Mouse (Mus musculus) layer of hippocampus, adult 9-11 months (tissue): ENCODE results near the gene Adamts4.
"Not testable (repeated sequence)": the region's sequence is repeated elsewhere in the genome, so short reads cannot be mapped to it uniquely, and the experiment has no call there.

Experiments used
- DNase-seq: peaks from one replicate; pipeline ENCODE4 v3.0.0; 2022

The Adamts4 gene

DNA sequence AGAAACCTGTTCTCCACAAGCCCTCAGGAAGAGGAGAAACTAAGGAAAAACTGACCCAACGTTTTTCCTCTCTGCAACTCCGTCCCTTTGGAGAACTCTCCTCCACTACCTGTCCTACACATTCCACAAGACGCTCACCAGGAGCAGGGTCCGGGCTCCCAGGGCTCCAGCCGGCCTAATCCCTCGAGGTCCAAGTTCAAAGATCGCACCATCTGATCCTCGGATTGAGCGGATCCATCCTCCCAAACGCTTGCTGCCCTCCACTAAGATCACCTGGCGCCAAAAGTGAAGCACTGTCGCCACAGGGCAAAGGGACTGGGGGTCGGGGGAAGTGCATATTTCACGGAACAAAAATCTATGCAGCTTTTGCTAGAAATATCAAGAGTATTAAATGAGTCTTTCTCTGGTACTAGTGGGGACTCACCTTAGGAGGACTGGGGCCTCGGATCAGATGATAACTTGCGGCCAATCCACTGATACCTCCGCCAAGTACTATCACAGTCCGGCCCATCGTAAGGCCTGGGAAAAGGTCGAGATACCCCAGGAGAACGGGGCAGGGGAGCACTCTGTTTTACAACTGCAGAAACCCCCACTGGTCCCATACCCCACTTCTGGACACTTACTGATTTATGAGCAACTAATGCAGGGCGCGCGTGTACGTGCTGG is 30.2 kb downstream of the Adamts4 start:
- DNase-seq: peak; percentile 5

- DNase-seq: peak; percentile 98
Measured at GRCm38 (mm10) chr1:171280916-171281527, 30.8 kb downstream of the Adamts4 start, which contains the start of gene Ppox. Gene Ppox (minus strand): TSS chr1:171281186.

DNA sequence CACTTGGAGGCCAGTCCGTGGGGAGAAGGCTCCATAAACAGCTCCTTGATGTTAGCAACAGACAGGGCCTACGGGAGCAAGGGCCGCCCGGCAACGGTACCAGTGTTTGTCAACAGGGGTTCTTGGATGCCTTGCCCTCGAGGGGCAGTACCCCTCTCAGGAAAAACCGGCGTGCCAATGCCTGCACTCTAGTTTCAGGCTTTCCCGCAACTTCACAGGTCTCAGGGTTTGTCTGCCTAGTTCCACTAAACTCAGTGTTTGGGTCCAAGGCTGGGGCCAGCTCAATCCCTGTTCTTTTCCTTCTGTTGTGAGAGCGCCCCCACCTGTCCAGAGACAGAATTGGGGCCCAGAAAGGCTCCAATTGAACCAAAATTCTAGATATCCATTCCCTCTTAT is 31.3 kb downstream of the Adamts4 start:
- DNase-seq: peak; percentile 66

GRCm38 (mm10) chr1:171282086-171282805 is 32.0 kb downstream of the Adamts4 start:
- peak; percentile 25 for DNase-seq

DNA sequence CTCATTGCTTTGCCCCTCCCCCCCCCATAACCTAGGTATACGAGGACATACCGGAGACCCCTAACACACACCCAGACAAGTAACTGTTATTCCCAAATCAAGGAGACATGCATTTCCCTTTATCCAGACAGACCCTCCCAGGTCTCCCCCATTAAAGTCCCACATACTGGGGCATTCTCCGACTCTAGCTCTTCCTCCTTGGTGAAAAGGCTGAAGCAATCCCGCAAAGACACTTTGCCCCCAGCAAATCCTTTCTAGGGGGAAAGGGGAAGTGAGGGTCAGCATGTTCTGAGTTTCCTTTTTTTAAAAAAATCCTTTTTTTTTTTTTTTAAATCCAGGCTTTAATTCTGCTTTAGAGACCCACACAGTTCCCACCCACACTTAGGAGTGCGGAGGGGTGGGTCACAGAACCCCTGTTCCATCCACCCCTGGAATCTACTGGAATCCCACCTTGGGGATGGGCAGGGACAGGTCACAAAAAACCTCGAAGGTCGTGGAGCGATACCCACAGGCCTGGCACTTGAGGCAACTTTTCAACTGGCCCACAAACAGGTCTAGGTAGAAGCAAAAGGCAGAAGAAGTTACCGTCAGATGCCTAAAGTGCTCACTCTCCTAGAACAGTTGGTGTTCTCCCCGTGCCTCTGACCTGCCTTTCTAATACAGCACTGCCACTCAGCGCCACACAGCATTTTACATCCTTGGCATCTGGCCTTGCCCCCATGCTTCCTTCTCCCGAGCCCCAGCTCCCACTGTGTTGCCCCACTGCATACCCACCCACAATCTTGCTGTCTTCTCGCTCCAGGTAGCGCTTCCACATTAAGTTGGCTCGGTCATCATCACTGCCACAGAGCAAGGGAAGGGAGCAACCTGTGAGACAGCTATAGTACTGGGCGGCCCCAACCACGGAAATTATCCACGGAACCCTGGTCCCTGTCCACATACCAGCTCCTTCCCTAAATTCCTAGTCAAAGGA is 33.3 kb downstream of the Adamts4 start:
- no peak for DNase-seq

GRCm38 (mm10) chr1:171284491-171284890 is 34.3 kb downstream of the Adamts4 start:
- no peak for DNase-seq

DNA sequence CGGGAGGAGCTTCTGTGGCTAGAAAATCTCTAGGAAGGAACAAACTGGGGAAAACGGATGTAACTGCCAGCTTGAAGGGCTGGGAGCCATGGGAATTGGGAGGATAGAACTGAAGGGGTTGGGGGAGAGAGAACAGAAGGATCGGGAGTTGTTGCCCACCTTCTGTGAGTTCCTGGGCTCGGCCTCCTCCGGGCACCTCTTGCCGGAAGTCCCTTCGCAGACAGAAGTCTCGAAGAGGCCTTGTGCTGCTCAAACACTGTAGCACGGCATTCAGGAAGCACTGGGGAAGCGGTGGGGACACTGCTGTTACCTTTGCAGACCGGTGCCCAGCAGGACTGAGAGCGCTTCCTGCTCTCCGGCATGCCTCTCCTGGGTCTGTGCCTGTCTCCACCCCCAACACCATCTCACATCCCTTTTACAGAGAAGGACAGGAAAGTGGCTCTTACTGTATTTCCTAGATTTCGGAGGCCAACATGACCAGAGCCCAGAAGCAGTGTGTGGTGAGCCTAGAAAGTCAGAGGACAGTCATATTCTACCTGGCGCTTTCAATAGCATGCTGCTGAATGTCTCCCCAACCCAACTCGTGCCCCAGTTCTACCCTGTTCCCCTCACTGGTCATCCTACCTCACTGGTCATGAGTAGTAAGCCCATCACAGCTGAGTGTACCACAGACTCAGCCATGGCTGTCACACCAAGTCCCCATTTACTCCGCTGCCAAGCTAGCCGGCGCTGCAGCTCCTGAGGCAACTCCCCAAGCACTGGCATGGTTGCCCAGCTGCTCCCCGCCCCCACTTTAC is 35.1 kb downstream of the Adamts4 start:
- DNase-seq: no peak

DNA sequence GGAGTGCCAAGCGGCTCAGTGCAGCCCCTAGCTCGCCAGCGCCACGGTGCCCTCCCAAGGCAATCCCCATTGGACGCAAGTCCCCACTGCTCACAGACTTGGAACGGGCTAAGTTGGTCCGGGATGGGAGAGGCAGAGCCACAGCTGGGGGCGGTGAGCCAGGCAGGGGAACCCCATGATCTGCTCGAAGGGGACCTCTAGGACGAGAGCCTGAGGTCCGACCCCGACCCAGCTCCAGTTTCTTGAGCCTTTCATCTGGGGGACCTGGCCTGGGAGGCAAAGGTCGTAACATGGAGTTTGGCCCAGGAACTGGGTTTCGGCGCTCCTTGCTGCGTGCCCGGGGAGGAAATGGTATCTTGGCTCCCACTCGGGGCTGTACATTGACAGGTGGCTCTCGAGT is 36.3 kb downstream of the Adamts4 start:
- no peak for DNase-seq

DNA sequence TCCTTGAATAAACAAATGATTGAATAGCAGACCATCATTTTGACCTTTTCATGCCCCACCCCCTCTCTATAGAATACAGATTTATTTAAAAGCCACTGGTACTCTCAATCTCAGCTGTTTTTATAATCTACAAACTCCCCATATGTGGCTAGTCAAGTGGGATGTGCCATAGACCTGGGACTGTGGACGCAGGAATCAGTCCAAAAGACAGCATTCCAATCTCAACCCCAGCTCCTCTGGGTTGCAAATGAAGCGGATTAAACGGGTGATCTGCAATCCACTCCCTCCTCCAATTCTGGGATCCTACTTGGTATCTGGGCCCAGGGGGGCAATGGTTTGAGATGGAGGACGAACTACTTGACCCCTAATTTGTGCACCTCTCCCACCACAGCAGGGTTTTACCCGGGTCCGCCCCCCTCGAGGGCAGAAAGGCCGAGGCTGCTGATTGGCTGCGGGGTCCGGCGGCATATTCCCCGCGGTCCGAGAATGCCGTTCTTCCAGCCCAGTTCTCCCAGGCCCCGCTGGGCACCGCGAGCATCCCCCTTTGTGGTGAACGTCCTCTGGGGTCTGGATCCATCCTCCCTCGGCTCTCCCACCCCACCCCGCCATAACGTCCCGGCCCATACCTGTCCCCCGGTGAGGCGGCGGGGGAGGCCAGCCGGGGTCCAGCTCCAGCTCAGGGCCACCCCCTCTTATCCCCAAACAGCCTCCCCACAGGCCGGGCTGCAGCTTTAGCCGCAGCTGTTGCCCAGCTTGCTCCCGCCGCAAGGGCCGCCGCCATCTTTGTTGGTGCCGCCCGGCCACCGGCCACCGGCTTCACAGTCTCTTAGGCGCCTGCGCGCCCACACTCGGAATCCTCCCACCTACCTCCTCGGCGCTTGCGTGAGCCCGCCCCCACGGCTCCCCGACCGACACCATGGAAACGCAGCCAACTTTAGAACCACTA is 37.2 kb downstream of the Adamts4 start, which contains the start of gene Usp21:
TSS of gene Usp21 (minus strand) at position 856 of the 946 bp plus-strand sequence.
- DNase-seq: peak; percentile 96

DNA sequence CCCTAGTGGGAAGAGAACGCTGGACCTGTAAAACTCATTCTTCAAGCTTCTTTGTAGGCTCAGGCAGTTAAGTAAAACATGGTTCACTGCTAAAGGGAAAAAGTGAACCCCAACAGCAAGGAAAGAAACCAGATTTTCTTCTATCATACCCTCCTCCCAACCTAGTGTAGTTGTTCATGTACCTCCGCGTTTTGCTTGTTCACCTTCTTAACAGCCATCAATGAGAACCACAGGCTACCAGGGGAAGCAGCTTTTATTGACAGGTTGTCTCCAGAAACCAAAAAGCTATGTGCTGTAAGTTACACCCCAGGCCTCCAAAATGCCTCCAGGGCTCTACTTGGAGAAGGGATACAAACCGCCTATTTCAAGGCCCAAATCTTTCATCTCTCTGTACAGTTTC is 38.1 kb downstream of the Adamts4 start:
- no peak for DNase-seq

GRCm38 (mm10) chr1:171293351-171293750 is 43.1 kb downstream of the Adamts4 start:
- no peak for DNase-seq

DNA sequence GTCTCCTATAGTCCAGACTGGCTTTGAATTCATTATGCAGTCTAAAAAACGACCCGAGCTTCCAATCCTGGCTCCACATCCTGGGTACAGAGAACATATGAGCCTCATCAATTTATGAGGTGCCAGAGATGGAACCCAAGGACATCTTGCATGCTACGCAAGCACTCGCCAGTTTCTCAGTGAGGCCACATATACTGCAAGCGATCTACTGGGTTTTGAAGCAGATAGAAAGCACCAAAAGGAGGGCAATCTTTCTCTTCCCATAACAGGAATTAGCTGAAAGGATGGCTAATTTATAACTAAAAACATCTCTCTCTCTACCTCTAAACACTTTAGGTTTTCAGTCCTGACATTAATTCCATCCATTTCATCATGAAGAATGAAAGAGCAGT is 43.7 kb downstream of the Adamts4 start:
- no peak for DNase-seq

- peak; percentile 82 for DNase-seq
Measured at GRCm38 (mm10) chr1:171294298-171295062, 44.3 kb downstream of the Adamts4 start, which contains the start of gene Ufc1. Gene Ufc1 (minus strand): TSS chr1:171295024.

- DNase-seq: no peak
Measured at GRCm38 (mm10) chr1:171295063-171295402, 44.8 kb downstream of the Adamts4 start.

- DNase-seq: no peak
Measured at GRCm38 (mm10) chr1:171298226-171298625, 48.0 kb downstream of the Adamts4 start.

- not testable (repeated sequence) for DNase-seq
Measured at GRCm38 (mm10) chr1:171306157-171306556, 55.9 kb downstream of the Adamts4 start.

DNA sequence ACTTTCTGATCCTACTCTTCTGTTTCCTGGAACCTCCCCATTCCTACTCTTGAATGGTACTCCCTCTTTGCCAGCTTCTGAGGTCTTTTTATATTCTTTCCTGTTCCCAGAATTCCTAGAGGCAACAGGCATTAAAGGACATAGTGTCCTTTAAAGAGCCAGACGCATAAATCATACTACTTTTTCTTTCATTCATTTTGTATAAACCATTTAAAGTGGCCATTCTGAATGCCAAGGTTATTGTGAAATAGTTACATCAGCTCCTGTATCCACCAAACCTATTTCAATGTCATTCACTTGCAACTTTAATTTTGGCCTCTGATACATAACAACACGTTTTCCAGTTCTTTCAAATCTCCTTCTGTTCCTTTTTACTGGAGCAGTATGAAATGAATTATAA is 59.1 kb downstream of the Adamts4 start:
- DNase-seq: no peak
